Mouse (Mus musculus) T-helper 1 cell (primary cell): Measurements from ENCODE around the gene Cd164l2.

Experiments
- in situ Hi-C: fragments of 300-600 bp; cut with MboI, MseI; formaldehyde crosslinking; loops from one replicate; pipeline ENCODE4 v1.15.1; 2025; ENCODE audit warnings: high pct_unique_total_duplicates

Gene Cd164l2

GRCm38 (mm10) chr4:133253412-133253811, 41.5 kb downstream of the Cd164l2 start:
- in situ Hi-C loops, result no loop called here

GRCm38 (mm10) chr4:133255392-133255791, 43.5 kb downstream of the Cd164l2 start:
- in situ Hi-C loops, result no loop called here

GRCm38 (mm10) chr4:133256820-133257219, 44.9 kb downstream of the Cd164l2 start:
- in situ Hi-C loops, result no loop called here

GRCm38 (mm10) chr4:133257230-133257629, 45.3 kb downstream of the Cd164l2 start:
- in situ Hi-C loops, result no loop called here

- in situ Hi-C loops, result no loop called here
These were observed 46.0 kb downstream of the Cd164l2 start for GRCm38 (mm10) chr4:133257798-133258408.

GRCm38 (mm10) chr4:133261641-133262374, 49.9 kb downstream of the Cd164l2 start:
- in situ Hi-C loops, result no loop called here

GRCm38 (mm10) chr4:133262375-133262765, 50.4 kb downstream of the Cd164l2 start:
- in situ Hi-C loops, result no loop called here

- in situ Hi-C loops, result no loop called here
These were observed 51.0 kb downstream of the Cd164l2 start, which contains the start of gene Sytl1 for GRCm38 (mm10) chr4:133262882-133263281. Gene Sytl1 (minus strand): TSS chr4:133263113.

GRCm38 (mm10) chr4:133263756-133264155, 51.8 kb downstream of the Cd164l2 start:
- in situ Hi-C loops, result no loop called here

- in situ Hi-C loops, result no loop called here
These were observed 52.6 kb downstream of the Cd164l2 start for GRCm38 (mm10) chr4:133264559-133264958.

- in situ Hi-C loops, result no loop called here
These were observed 53.4 kb downstream of the Cd164l2 start for GRCm38 (mm10) chr4:133265297-133265696.

- in situ Hi-C loops, result no loop called here
These were observed 53.8 kb downstream of the Cd164l2 start for GRCm38 (mm10) chr4:133265759-133266158.

GRCm38 (mm10) chr4:133266248-133266880, 54.4 kb downstream of the Cd164l2 start:
- in situ Hi-C loops, result no loop called here

- in situ Hi-C loops, result no loop called here
These were observed 57.0 kb downstream of the Cd164l2 start for GRCm38 (mm10) chr4:133268931-133269330.

GRCm38 (mm10) chr4:133269596-133269995, 57.7 kb downstream of the Cd164l2 start:
- in situ Hi-C loops, result no loop called here

- in situ Hi-C loops, result no loop called here
These were observed 59.0 kb downstream of the Cd164l2 start for GRCm38 (mm10) chr4:133270929-133271328.
